Mouse (Mus musculus) liver, adult (tissue): ENCODE measurements around the gene Fndc8.

Source experiments
- GATA4 ChIP-seq: IDR thresholded peaks from 2 replicates; pipeline ENCODE4 v1.6.1; 2014; ENCODE audit warnings: mild to moderate bottlenecking, low read length; ENCODE audit not compliant: insufficient replicate concordance

Gene Fndc8

GRCm38 (mm10) chr11:82863488-82863931 lies 28.4 kb upstream of the Fndc8 start:
- TF ChIP-seq GATA4 = no peak

- TF ChIP-seq GATA4 = no peak
Measured at GRCm38 (mm10) chr11:82865957-82866356, 26.0 kb upstream of the Fndc8 start.

GRCm38 (mm10) chr11:82866850-82867564 lies 24.9 kb upstream of the Fndc8 start:
- no peak for TF ChIP-seq GATA4

- peak; percentile 49; the same call in 1 of the 2 replicates for TF ChIP-seq GATA4
Measured at GRCm38 (mm10) chr11:82867956-82868355, 24.0 kb upstream of the Fndc8 start.

- TF ChIP-seq GATA4 = no peak
Measured at GRCm38 (mm10) chr11:82869506-82870172, 22.3 kb upstream of the Fndc8 start.

- TF ChIP-seq GATA4 = no peak
Measured at GRCm38 (mm10) chr11:82870173-82871030, 21.5 kb upstream of the Fndc8 start.

GRCm38 (mm10) chr11:82871031-82871446 lies 20.9 kb upstream of the Fndc8 start, which contains the start of gene Rffl:
Gene Rffl, minus strand, starts transcription at chr11:82871210.
- TF ChIP-seq GATA4 = no peak

GRCm38 (mm10) chr11:82874924-82875323 lies 17.0 kb upstream of the Fndc8 start:
- TF ChIP-seq GATA4 = no peak

- no peak for TF ChIP-seq GATA4
Measured at GRCm38 (mm10) chr11:82875631-82876030, 16.3 kb upstream of the Fndc8 start.

- no peak for TF ChIP-seq GATA4
Measured at GRCm38 (mm10) chr11:82877726-82878344, 14.1 kb upstream of the Fndc8 start.

GRCm38 (mm10) chr11:82883180-82883579 lies 8.7 kb upstream of the Fndc8 start:
- TF ChIP-seq GATA4 = no peak

GRCm38 (mm10) chr11:82886559-82886958 lies 5.4 kb upstream of the Fndc8 start:
- no peak for TF ChIP-seq GATA4

- TF ChIP-seq GATA4 = peak; percentile 87; the same call in 1 of the 2 replicates
Measured at GRCm38 (mm10) chr11:82888491-82888946, 3.4 kb upstream of the Fndc8 start.

GRCm38 (mm10) chr11:82889524-82890341 lies 2.2 kb upstream of the Fndc8 start:
- TF ChIP-seq GATA4 = no peak
